Mouse (Mus musculus) liver, postnatal 0 days (tissue): ENCODE results near the gene Arhgap6. TPM values are rescaled to one million over a fixed set of nuclear protein-coding genes. Genes with fewer than 3 reads are reported as not detected.
"Not testable (repeated sequence)": the region's sequence is repeated elsewhere in the genome, so short reads cannot be mapped to it uniquely, and the experiment has no call there.

ENCODE experiments used
- ATAC-seq: fragments of 200-750 bp; cut with Nextera tagmentation; 2 replicates; pipeline ENCODE4 v1.8.0; 2017; ENCODE audit warnings: mild to moderate bottlenecking, moderate library complexity
- DNase-seq: peaks from one replicate; pipeline ENCODE4 v3.0.0-alpha.2; 2016
- H3K27ac ChIP-seq: fragments of 300-500 bp; sonication (generic); 2 replicates; pipeline ENCODE4 v1.5.1; 2014; ENCODE audit warnings: antibody characterized with exemption, moderate library complexity, mild to moderate bottlenecking, low read depth
- H3K27me3 ChIP-seq: fragments of 300-500 bp; sonication (generic); 2 replicates; pipeline ENCODE4 v1.6.1; 2014; ENCODE audit warnings: low read length, control low read depth, mixed read lengths; ENCODE audit not compliant: insufficient read depth
- H3K36me3 ChIP-seq: fragments of 300-500 bp; sonication (generic); replicated peaks from 2 replicates; pipeline ENCODE4 v1.6.1; 2014; ENCODE audit warnings: mild to moderate bottlenecking, control low read depth, low read length, moderate library complexity, mixed read lengths; ENCODE audit not compliant: insufficient read depth
- H3K4me1 ChIP-seq: fragments of 300-500 bp; sonication (generic); 2 replicates; pipeline ENCODE4 v1.6.1; 2014; ENCODE audit warnings: antibody characterized with exemption, mild to moderate bottlenecking, control low read depth; ENCODE audit not compliant: insufficient read depth
- H3K4me2 ChIP-seq: fragments of 300-500 bp; sonication (generic); 2 replicates; pipeline ENCODE4 v1.6.1; 2014; ENCODE audit warnings: low read depth, mild to moderate bottlenecking, low read length, moderate library complexity, mixed read lengths
- H3K4me3 ChIP-seq: fragments of 300-500 bp; sonication (generic); 2 replicates; pipeline ENCODE4 v1.5.1; 2014; ENCODE audit warnings: low read depth, low read length
- H3K9ac ChIP-seq: fragments of 300-500 bp; sonication (generic); replicated peaks from 2 replicates; pipeline ENCODE4 v1.6.1; 2014; ENCODE audit warnings: mild to moderate bottlenecking, moderate library complexity
- H3K9me3 ChIP-seq: fragments of 300-500 bp; sonication (generic); 2 replicates; pipeline ENCODE4 v1.6.1; 2016; ENCODE audit warnings: mild to moderate bottlenecking, control low read depth, low read length, mixed read lengths
- CTCF ChIP-seq: sonication (generic); IDR thresholded peaks from 2 replicates; pipeline ENCODE4 v1.5.1; 2016; ENCODE audit warnings: antibody characterized with exemption, low read depth
- EP300 ChIP-seq: IDR thresholded peaks from 2 replicates; pipeline ENCODE4 v1.6.1; 2016; ENCODE audit warnings: antibody characterized with exemption, low read depth, mild to moderate bottlenecking
- WGBS: fragments of 180-500 bp; shearing (Covaris S2); extraction: QIAGEN DNeasy Blood & Tissue Kit; methylation state at CpG from one replicate; pipeline ENCODE4 v1.1.7; 2014; ENCODE audit not compliant: insufficient replicate concordance; 5-methylcytosine and 5-hydroxymethylcytosine counted together
- polyA plus RNA-seq: library from polyadenylated mRNA; unstranded; fragments of >200 nt; fragmentation: Nextera tagmentation; extraction: Ambion mirVana; gene quantifications from 2 replicates; pipeline ENCODE4 v1.2.1, GENCODE M21; 2015

The Arhgap6 gene
- polyA plus RNA-seq, 1 experiment from 2014 or later, result 2.9 TPM

GRCm38 (mm10) chrX:169299579-169299978, 504.7 kb downstream of the Arhgap6 start:
- 78% methylated on average over 4 of the region's 4 CpGs for WGBS
- Histone ChIP-seq H3K4me1 (no peaks in the 10 kb centered on the region), H3K27ac (no peak overlapping the region), H3K4me3 (no peak overlapping the region), H3K9me3 (no peaks in the 10 kb centered on the region), H3K9ac (no peak overlapping the region), H3K27me3 (no peaks in the 10 kb centered on the region), H3K4me2 (no peak overlapping the region), H3K36me3 (no peaks in the 10 kb centered on the region)
- TF ChIP-seq CTCF (peak; percentile 60), EP300 (no peak)
- no peak for DNase-seq
- ATAC-seq, result no peak

GRCm38 (mm10) chrX:169302271-169303045, 507.6 kb downstream of the Arhgap6 start:
- WGBS, result 67% methylated on average over 25 of the region's 26 CpGs
- DNase-seq, result no peak

GRCm38 (mm10) chrX:169303945-169304344, 509.0 kb downstream of the Arhgap6 start:
- ATAC-seq (no peak), DNase-seq (peak; percentile 40)
- no peak overlapping the region for H3K4me3 ChIP-seq
- H3K4me1 ChIP-seq, result no peaks in the 10 kb centered on the region
- no peaks in the 10 kb centered on the region for H3K27me3 ChIP-seq
- no peak overlapping the region for H3K27ac ChIP-seq
- TF ChIP-seq CTCF (peak; percentile 74), EP300 (no peak)
- no peak overlapping the region for H3K4me2 ChIP-seq
- H3K9ac ChIP-seq, result no peak overlapping the region
- 43% methylated on average over 3 of the region's 3 CpGs for WGBS
- H3K36me3 ChIP-seq, result no peaks in the 10 kb centered on the region
- no peaks in the 10 kb centered on the region for H3K9me3 ChIP-seq

More at GRCm38 (mm10) chrX:169302271-169303045, 507.6 kb downstream of the Arhgap6 start:
- Histone ChIP-seq H3K4me1 (no peaks in the 10 kb centered on the region), H3K27ac (no peak overlapping the region), H3K9me3 (no peaks in the 10 kb centered on the region), H3K27me3 (no peaks in the 10 kb centered on the region), H3K4me2 (no peak overlapping the region), H3K36me3 (no peaks in the 10 kb centered on the region), H3K9ac (no peak overlapping the region), H3K4me3 (no peak overlapping the region)
- TF ChIP-seq CTCF, result no peak
- TF ChIP-seq EP300, result no peak
- ATAC-seq, result no peak

- H3K36me3 ChIP-seq, result 0 out of 2 replicates have a peak, but pooled peaks cover 2% of the 10 kb centered on the region
- no peak overlapping the region for H3K4me2 ChIP-seq
- no peak overlapping the region for H3K27ac ChIP-seq
- H3K4me3 ChIP-seq, result no peak overlapping the region
- no peak overlapping the region for H3K9ac ChIP-seq
- ATAC-seq, result no peak
- H3K4me1 ChIP-seq, result no peaks in the 10 kb centered on the region
- H3K27me3 ChIP-seq, result no peaks in the 10 kb centered on the region
- TF ChIP-seq EP300 (no peak), CTCF (no peak)
- no peak for DNase-seq
- no peaks in the 10 kb centered on the region for H3K9me3 ChIP-seq
- WGBS, result 85% methylated on average over 3 of the region's 3 CpGs
These were observed 513.7 kb downstream of the Arhgap6 start for GRCm38 (mm10) chrX:169308559-169308958.

GRCm38 (mm10) chrX:169319066-169319760, 524.3 kb downstream of the Arhgap6 start:
- H3K4me2 ChIP-seq, result peak overlapping the region; percentile 73
- H3K27me3 ChIP-seq, result no peaks in the 10 kb centered on the region
- H3K27ac ChIP-seq, result peak overlapping the region; percentile 83
- WGBS, result 39% methylated on average over 12 of the region's 12 CpGs
- no peak for ATAC-seq
- no peaks in the 10 kb centered on the region for H3K4me1 ChIP-seq
- peak overlapping the region; percentile 72 for H3K9ac ChIP-seq
- peak overlapping the region; percentile 66 for H3K4me3 ChIP-seq
- TF ChIP-seq CTCF (no peak), EP300 (no peak)
- DNase-seq, result no peak
- H3K36me3 ChIP-seq, result peaks cover 10% of the 10 kb centered on the region
- H3K9me3 ChIP-seq, result no peaks in the 10 kb centered on the region

- H3K36me3 ChIP-seq, result peaks cover 9% of the 10 kb centered on the region
- 25% methylated on average over 92 of the region's 97 CpGs for WGBS
- H3K27me3 ChIP-seq, result no peaks in the 10 kb centered on the region
- TF ChIP-seq CTCF, result no peak
- DNase-seq, result peak; percentile 90
- no peaks in the 10 kb centered on the region for H3K9me3 ChIP-seq
- peak; percentile 99 for ATAC-seq
- peak within 1 kb of the TSS; percentile 72 for H3K9ac ChIP-seq
- H3K4me3 ChIP-seq, result peak within 1 kb of the TSS; percentile 66
- peak within 1 kb of the TSS; percentile 83 for H3K27ac ChIP-seq
- H3K4me1 ChIP-seq, result no peaks in the 10 kb centered on the region
- peak within 1 kb of the TSS; percentile 73 for H3K4me2 ChIP-seq
These were observed 525.2 kb downstream of the Arhgap6 start, which contains the start of gene Hccs for GRCm38 (mm10) chrX:169319945-169320667. Hccs (minus strand) TSS chrX:169320372.

- peak overlapping the region; percentile 66 for H3K4me3 ChIP-seq
- H3K4me2 ChIP-seq, result peak overlapping the region; percentile 73
- H3K9ac ChIP-seq, result peak overlapping the region; percentile 72; the same call in 1 of the 2 replicates
- 36% methylated on average over 15 of the region's 15 CpGs for WGBS
- not testable (repeated sequence) for H3K36me3 ChIP-seq, H3K9me3 ChIP-seq, H3K27me3 ChIP-seq, H3K4me1 ChIP-seq, DNase-seq
- peak; percentile 5 for ATAC-seq
- H3K27ac ChIP-seq, result 0 out of 2 replicates have a peak overlapping the region, but pooled peaks have one; percentile 83
These were observed 525.7 kb downstream of the Arhgap6 start for GRCm38 (mm10) chrX:169320668-169321005.
